Mouse (Mus musculus): ENCODE measurements around the gene Nphs1. TPM values are rescaled to one million over a fixed set of nuclear protein-coding genes. Genes with fewer than 3 reads are reported as not detected.
"Not testable (repeated sequence)": the region's sequence is repeated elsewhere in the genome, so short reads cannot be mapped to it uniquely, and the experiment has no call there.

Gene Nphs1
- polyA plus RNA-seq, 1 experiment from 2014 or later, result 4.8 TPM

GRCm38 (mm10) chr7:30495506-30496042 is 37.5 kb downstream of the Nphs1 start:
- not testable (repeated sequence) for H3K4me2 ChIP-seq; H3K27me3 ChIP-seq; H3K36me3 ChIP-seq; H3K9ac ChIP-seq; H3K4me3 ChIP-seq (replicated peaks); H3K27ac ChIP-seq; H3K9me3 ChIP-seq (replicated peaks); ATAC-seq (replicated peaks; ENCODE audit: low FRiP score)
- H3K4me1 ChIP-seq, result peaks cover 12% of the 10 kb centered on the region
- WGBS, result 45% methylated on average over 5 of the region's 5 CpGs

- H3K36me3 ChIP-seq; ATAC-seq (replicated peaks; ENCODE audit: low FRiP score); H3K4me1 ChIP-seq; H3K4me3 ChIP-seq (replicated peaks); H3K9ac ChIP-seq; H3K9me3 ChIP-seq (replicated peaks); H3K27me3 ChIP-seq; H3K4me2 ChIP-seq; H3K27ac ChIP-seq: not testable (repeated sequence)
- 77% methylated on average over 5 of the region's 5 CpGs for WGBS
These were observed 43.0 kb downstream of the Nphs1 start for GRCm38 (mm10) chr7:30501159-30501558.

GRCm38 (mm10) chr7:30508061-30508460 is 49.9 kb downstream of the Nphs1 start:
- Histone ChIP-seq H3K4me1 (no peaks in the 10 kb centered on the region), H3K36me3 (no peaks in the 10 kb centered on the region), H3K9me3 (replicated peaks) (no peaks in the 10 kb centered on the region), H3K9ac (no peak overlapping the region), H3K27ac (no peak overlapping the region), H3K4me3 (replicated peaks) (no peak overlapping the region), H3K27me3 (0 out of 2 replicates have a peak, but pooled peaks cover 3% of the 10 kb centered on the region), H3K4me2 (no peak overlapping the region)
- WGBS, result 64% methylated on average over 4 of the region's 4 CpGs
- no peak for ATAC-seq (replicated peaks; ENCODE audit: low FRiP score)

- 61% methylated on average over 24 of the region's 24 CpGs for WGBS
- Histone ChIP-seq H3K36me3 (no peaks in the 10 kb centered on the region), H3K27me3 (no peaks in the 10 kb centered on the region), H3K27ac (no peak overlapping the region), H3K4me1 (peaks cover 5% of the 10 kb centered on the region), H3K9me3 (replicated peaks) (no peaks in the 10 kb centered on the region), H3K4me3 (replicated peaks) (no peak overlapping the region), H3K9ac (no peak overlapping the region), H3K4me2 (no peak overlapping the region)
- ATAC-seq (replicated peaks; ENCODE audit: low FRiP score), result no peak
These were observed 57.1 kb downstream of the Nphs1 start for GRCm38 (mm10) chr7:30515003-30515760.

GRCm38 (mm10) chr7:30518325-30518724 is 60.2 kb downstream of the Nphs1 start:
- Histone ChIP-seq H3K9me3 (replicated peaks) (no peaks in the 10 kb centered on the region), H3K4me1 (peaks cover 36% of the 10 kb centered on the region), H3K4me2 (no peak overlapping the region), H3K36me3 (peaks cover 7% of the 10 kb centered on the region), H3K9ac (no peak overlapping the region), H3K27ac (no peak overlapping the region), H3K27me3 (no peaks in the 10 kb centered on the region), H3K4me3 (replicated peaks) (no peak overlapping the region)
- no peak for ATAC-seq (replicated peaks; ENCODE audit: low FRiP score)
- 49% methylated on average over 8 of the region's 8 CpGs for WGBS

GRCm38 (mm10) chr7:30520396-30520795 is 62.3 kb downstream of the Nphs1 start:
- WGBS, result 47% methylated on average over 4 of the region's 4 CpGs
- H3K9me3 ChIP-seq (replicated peaks), result no peaks in the 10 kb centered on the region
- H3K9ac ChIP-seq, result no peak overlapping the region
- 0 out of 2 replicates have a peak, but pooled peaks have one; percentile 19 for ATAC-seq (replicated peaks; ENCODE audit: low FRiP score)
- H3K27ac ChIP-seq, result no peak overlapping the region
- H3K4me1 ChIP-seq, result peaks cover 46% of the 10 kb centered on the region
- H3K27me3 ChIP-seq, result no peaks in the 10 kb centered on the region
- peaks cover 27% of the 10 kb centered on the region for H3K36me3 ChIP-seq
- H3K4me2 ChIP-seq, result no peak overlapping the region
- no peak overlapping the region for H3K4me3 ChIP-seq (replicated peaks)

GRCm38 (mm10) chr7:30520856-30521255 is 62.7 kb downstream of the Nphs1 start:
- Histone ChIP-seq H3K4me3 (replicated peaks) (no peak overlapping the region), H3K27me3 (no peaks in the 10 kb centered on the region), H3K36me3 (peaks cover 32% of the 10 kb centered on the region), H3K4me1 (peaks cover 49% of the 10 kb centered on the region), H3K9ac (no peak overlapping the region), H3K9me3 (replicated peaks) (no peaks in the 10 kb centered on the region), H3K27ac (no peak overlapping the region), H3K4me2 (no peak overlapping the region)
- no peak for ATAC-seq (replicated peaks; ENCODE audit: low FRiP score)
- 81% methylated on average over 5 of the region's 5 CpGs for WGBS

GRCm38 (mm10) chr7:30522871-30523270 is 64.8 kb downstream of the Nphs1 start:
- peaks cover 44% of the 10 kb centered on the region for H3K36me3 ChIP-seq
- H3K27me3 ChIP-seq, result no peaks in the 10 kb centered on the region
- no peaks in the 10 kb centered on the region for H3K9me3 ChIP-seq (replicated peaks)
- H3K4me3 ChIP-seq (replicated peaks), result no peak overlapping the region
- WGBS, result 63% methylated on average over 10 of the region's 10 CpGs
- H3K27ac ChIP-seq, result peak overlapping the region; percentile 41; the same call in 1 of the 2 replicates
- peak; percentile 22 for ATAC-seq (replicated peaks; ENCODE audit: low FRiP score)
- no peak overlapping the region for H3K9ac ChIP-seq
- H3K4me2 ChIP-seq, result no peak overlapping the region
- peaks cover 63% of the 10 kb centered on the region for H3K4me1 ChIP-seq

- H3K4me1 ChIP-seq, result peaks cover 65% of the 10 kb centered on the region
- ATAC-seq (replicated peaks; ENCODE audit: low FRiP score), result no peak
These were observed 66.4 kb downstream of the Nphs1 start for GRCm38 (mm10) chr7:30524487-30524886.

GRCm38 (mm10) chr7:30525954-30526353 is 67.8 kb downstream of the Nphs1 start:
- no peaks in the 10 kb centered on the region for H3K27me3 ChIP-seq
- peak overlapping the region; percentile 79 for H3K27ac ChIP-seq
- peaks cover 75% of the 10 kb centered on the region for H3K36me3 ChIP-seq
- H3K4me3 ChIP-seq (replicated peaks), result peak overlapping the region; percentile 10; the same call in 1 of the 2 replicates
- no peak overlapping the region for H3K9ac ChIP-seq
- no peaks in the 10 kb centered on the region for H3K9me3 ChIP-seq (replicated peaks)
- WGBS, result 25% methylated on average over 10 of the region's 10 CpGs
- H3K4me2 ChIP-seq, result peak overlapping the region; percentile 49
- ATAC-seq (replicated peaks; ENCODE audit: low FRiP score), result peak; percentile 49
- peaks cover 53% of the 10 kb centered on the region for H3K4me1 ChIP-seq

More at GRCm38 (mm10) chr7:30524487-30524886, 66.4 kb downstream of the Nphs1 start:
- 91% methylated on average over 6 of the region's 6 CpGs for whole genome bisulfite sequencing
- Histone ChIP-seq H3K4me2 (no peak overlapping the region), H3K9me3 (replicated peaks) (no peaks in the 10 kb centered on the region), H3K4me3 (replicated peaks) (no peak overlapping the region), H3K36me3 (peaks cover 60% of the 10 kb centered on the region), H3K9ac (no peak overlapping the region), H3K27ac (no peak overlapping the region), H3K27me3 (no peaks in the 10 kb centered on the region)

- whole genome bisulfite sequencing, result 19% methylated on average over 17 of the region's 17 CpGs
- H3K27ac ChIP-seq, result peak overlapping the region; percentile 79
- H3K9ac ChIP-seq, result no peak overlapping the region
- peak overlapping the region; percentile 49 for H3K4me2 ChIP-seq
- peak overlapping the region; percentile 10; the same call in 1 of the 2 replicates for H3K4me3 ChIP-seq (replicated peaks)
- no peaks in the 10 kb centered on the region for H3K27me3 ChIP-seq
- H3K4me1 ChIP-seq, result peaks cover 48% of the 10 kb centered on the region
- H3K36me3 ChIP-seq, result peaks cover 79% of the 10 kb centered on the region
- peak; percentile 13; the same call in 1 of the 2 replicates for ATAC-seq (replicated peaks; ENCODE audit: low FRiP score)
- no peaks in the 10 kb centered on the region for H3K9me3 ChIP-seq (replicated peaks)
These were observed 68.3 kb downstream of the Nphs1 start for GRCm38 (mm10) chr7:30526399-30526798.

- ATAC-seq (replicated peaks; ENCODE audit: low FRiP score), result no peak
- H3K9ac ChIP-seq, result no peak overlapping the region
These were observed 68.9 kb downstream of the Nphs1 start for GRCm38 (mm10) chr7:30526981-30527380.

More at GRCm38 (mm10) chr7:30526981-30527380, 68.9 kb downstream of the Nphs1 start:
- Histone ChIP-seq H3K4me3 (replicated peaks) (peak overlapping the region; percentile 10; the same call in 1 of the 2 replicates), H3K4me2 (peak overlapping the region; percentile 49), H3K36me3 (peaks cover 85% of the 10 kb centered on the region), H3K27ac (peak overlapping the region; percentile 79; the same call in 1 of the 2 replicates), H3K9me3 (replicated peaks) (no peaks in the 10 kb centered on the region), H3K4me1 (peaks cover 43% of the 10 kb centered on the region), H3K27me3 (no peaks in the 10 kb centered on the region)
- WGBS, result 73% methylated on average over 14 of the region's 14 CpGs

Data from kidney, embryonic 15.5 days (tissue).